Mouse (Mus musculus) thymus, postnatal 10 days (tissue): ENCODE results near the gene Prdx5.
A peak's percentile ranks its signal among the peaks of the same experiment; 100 is the strongest.

ENCODE experiments used
- DNase-seq, 2 experiments: peaks; one replicate each; pipeline ENCODE4 v3.0.0; 2021; ENCODE audit warnings: low spot score in 2 of 2

Prdx5 gene

GRCm38 (mm10) chr19:6909507-6910289 lies at the start of gene Prdx5, which contains the start of gene Trmt112:
Gene Prdx5, minus strand, starts transcription at chr19:6910106.
Gene Trmt112, plus strand, starts transcription at chr19:6909698.
- peak; percentile 87 to 91 for DNase-seq

GRCm38 (mm10) chr19:6956461-6956860 lies 46.6 kb upstream of the Prdx5 start:
- no peak for DNase-seq

- no peak for DNase-seq
Observed at GRCm38 (mm10) chr19:6955424-6955823, 45.5 kb upstream of the Prdx5 start.

DNA sequence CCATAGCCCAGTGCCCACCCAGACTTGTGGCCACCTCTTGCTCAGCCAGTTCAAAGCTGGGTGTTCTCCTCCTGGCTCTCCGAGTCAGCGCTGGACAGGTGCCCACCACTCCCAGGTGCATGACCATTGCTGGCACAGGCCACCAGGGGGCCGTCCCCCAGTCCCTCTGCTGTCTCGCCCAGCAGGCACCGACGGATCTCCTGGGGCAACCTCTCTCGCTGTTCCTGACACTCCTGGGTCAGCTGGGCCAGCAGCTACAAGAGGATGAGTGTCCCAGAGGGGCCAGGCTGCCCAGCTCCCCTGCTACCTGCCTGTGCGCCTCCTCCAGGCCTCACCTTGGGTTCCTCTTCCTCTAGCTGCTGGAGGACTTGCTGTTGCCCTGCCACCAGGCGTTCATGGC lies 44.1 kb upstream of the Prdx5 start:
- DNase-seq: peak in 1 of 2 experiments; percentile 35

- DNase-seq: peak in 1 of 2 experiments; percentile 34
Observed at GRCm38 (mm10) chr19:6952712-6953037, 42.8 kb upstream of the Prdx5 start.

DNA sequence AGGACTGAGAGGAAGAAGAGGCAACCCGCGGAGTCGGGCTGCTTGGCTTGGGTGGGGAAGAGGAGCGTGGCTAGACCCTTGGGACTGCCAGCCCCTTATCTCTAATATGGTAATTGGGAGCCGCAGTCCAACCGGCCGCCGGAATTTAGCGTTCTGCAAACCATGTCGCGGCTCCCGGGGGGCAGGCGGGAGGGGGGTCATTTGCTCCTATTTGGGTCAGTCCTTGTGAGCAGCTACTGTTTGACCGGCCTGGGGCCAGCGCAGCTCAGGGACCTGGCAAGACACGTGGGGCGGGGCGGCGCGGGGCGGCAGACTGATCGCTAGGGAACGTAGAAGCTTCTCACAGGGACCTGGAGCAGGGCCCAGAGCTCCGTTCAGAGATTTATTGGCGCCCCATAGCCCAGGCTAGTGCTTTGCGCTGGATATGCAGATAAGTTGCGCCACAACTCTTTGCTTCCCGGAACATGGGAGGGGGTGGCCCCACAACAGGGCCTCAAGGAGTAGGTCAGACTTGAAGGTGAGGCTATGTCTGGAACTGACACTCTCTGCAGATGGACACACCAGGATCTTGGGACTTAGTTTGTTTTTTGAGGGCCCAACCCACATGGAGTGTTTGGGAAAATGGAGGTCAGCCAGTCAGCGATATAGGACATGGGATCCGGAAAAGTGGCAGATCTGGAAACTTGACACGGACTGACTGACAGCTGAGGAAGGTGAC lies 42.2 kb upstream of the Prdx5 start:
- DNase-seq: peak; percentile 32 to 44

GRCm38 (mm10) chr19:6951381-6951968 lies 41.6 kb upstream of the Prdx5 start:
- DNase-seq: peak; percentile 66 to 73

- DNase-seq: peak; percentile 29 to 33
Observed at GRCm38 (mm10) chr19:6950613-6951153, 40.8 kb upstream of the Prdx5 start.

DNA sequence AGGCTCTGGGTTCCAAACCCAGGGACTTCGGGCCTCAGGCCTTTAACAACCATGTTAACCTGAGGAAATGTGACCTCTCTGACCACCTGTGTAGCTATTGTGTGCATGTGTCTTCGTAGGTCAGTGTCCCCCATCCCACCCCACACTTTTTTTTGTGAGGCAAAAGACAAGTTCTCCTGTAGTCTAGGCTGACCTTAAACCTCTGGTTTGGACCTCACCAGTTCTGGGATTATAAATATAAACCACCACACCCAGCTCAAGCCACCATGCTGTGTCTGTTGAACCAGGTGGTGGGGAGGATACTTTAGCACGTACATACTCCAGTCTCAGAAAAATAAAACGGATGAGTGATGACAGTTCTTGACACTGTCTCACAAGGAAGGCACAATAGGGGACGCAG lies 40.0 kb upstream of the Prdx5 start:
- no peak for DNase-seq

DNA sequence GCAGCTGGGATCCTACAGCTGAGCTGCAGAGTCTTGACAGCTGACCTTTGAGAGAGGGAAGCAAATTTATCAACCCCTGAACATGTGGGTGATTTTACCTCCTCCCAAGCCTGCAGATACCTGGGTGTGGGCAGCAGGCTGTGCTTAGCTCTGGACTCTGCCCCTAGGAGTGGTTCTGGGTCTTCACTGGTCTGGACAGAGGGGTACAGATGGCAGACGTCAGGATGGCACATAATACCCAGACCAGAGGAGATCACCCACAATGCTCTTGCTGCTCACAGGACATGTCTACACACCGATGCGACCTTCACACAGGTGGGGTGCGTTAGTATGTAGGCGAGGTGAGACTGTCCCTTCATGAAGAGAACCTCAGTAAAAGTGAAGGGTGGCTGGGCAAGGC lies 39.6 kb upstream of the Prdx5 start:
- no peak for DNase-seq

DNA sequence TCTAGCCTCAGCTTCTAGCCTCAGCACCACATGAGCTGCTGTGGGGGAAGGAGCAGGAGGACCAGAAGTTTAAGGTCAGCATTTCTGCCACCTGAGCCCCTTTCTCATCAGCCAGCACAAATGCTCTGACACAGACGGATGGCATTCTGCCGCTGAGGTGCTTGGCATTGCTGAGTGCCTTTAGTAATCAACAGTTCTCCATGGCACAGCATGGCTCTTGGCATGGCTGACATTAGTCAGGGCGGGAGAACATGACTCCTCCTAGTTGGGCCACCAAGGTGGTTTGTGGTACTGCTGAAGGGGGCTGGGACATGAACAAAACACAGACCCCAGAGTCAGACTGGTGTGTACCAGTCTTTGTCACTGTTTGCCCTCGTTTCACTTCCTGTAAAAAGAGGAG lies 38.3 kb upstream of the Prdx5 start:
- no peak for DNase-seq

- no peak for DNase-seq
Observed at GRCm38 (mm10) chr19:6947742-6948141, 37.8 kb upstream of the Prdx5 start.

- no peak for DNase-seq
Observed at GRCm38 (mm10) chr19:6943709-6944108, 33.8 kb upstream of the Prdx5 start.

- DNase-seq: no peak
Observed at GRCm38 (mm10) chr19:6942764-6943163, 32.9 kb upstream of the Prdx5 start.

GRCm38 (mm10) chr19:6942249-6942691 lies 32.4 kb upstream of the Prdx5 start, which contains the start of gene Gpr137:
Gene Gpr137, minus strand, starts transcription at chr19:6942480.
- peak; percentile 91 to 92 for DNase-seq

DNA sequence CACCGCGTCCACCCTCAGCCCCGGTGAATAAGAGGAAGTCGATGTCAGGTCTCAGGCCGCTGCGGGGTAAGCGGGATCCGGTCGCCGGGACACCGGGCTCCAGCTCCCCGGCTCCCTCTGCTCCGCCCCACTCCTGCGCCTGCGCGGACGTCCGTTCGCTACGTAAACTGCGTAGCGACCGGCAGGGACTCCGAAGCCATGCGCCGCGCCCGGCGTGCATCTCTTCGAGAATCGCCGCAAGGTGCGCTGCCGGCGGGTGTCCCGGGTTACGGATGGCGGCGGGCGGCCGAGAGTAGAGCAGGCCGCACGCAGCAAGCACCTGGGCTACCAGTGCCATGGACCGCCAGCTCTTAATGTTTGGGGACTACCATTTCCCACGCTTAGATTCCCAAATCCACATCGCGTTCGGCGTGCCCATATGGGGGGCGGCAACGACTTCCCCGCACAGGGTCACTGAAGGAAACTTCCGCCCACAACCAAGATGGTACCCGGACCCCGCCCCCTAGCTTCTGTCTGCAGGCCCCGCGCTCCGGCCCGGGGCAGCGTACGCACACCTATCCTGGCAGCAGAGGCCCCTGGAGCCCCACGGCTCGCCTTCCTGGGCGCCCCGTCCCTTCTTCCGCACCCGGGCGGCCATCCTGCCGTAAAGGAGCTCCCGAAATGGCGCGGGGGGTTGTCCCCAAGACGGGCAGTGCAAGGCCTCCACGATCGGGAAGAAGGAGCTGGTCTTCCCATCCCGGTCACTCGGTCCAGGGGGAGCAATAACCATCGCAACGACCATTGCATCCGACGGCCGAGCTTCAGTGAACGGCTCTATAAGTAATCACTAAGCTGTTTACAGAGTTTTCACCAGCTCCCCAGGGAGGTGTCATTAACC lies 31.7 kb upstream of the Prdx5 start, which contains the start of gene Bad:
Bad (plus strand) TSS at position 490 of the 877 bp plus-strand sequence.
- peak; percentile 86 to 95 for DNase-seq

GRCm38 (mm10) chr19:6940396-6941351 lies 30.8 kb upstream of the Prdx5 start:
- peak; percentile 26 to 41 for DNase-seq

DNA sequence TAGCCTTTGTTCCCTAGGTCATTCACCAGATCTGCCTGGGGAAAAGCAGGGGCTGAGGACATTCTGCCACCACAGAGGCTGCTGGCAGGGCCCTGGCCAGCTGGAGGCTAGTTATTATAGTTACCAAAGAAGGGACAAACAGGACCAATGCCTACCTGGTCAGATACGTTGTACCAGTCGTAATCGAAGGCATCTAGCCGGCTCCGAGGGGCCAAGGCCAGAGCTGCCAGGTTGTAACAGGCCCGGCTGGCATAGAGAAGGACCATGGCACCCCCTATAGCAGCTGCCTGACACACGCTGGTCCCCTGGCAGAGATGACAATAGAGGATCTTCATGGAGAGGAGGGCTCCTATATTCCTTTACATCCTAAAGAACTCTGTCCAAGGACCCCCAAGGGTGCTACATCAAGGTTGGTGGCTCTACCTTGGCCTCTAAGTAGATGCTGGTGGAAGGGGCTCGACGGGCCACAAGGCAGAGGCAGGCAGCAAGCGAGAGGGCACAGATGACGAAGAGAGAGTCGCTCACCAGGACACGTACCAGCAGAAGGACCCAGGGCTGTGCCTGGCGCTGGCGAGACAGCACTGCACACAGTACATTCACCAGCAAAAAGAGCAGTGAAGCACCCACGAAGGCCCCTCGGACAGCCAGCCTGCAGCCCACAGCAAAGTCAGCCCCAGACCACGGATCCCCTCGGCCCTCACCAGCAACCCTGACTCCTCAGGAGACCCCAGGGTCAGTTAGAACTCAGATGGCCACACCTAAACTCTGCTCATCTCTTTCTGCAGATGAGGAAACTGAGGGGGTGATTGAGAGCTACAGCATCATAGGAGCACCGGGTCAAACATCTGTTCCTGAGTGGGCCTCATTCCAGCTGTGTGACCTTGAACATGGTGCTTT lies 29.4 kb upstream of the Prdx5 start:
- no peak for DNase-seq
